Mouse (Mus musculus) fibroblast of lung, adult 2 months (primary cell): Measurements from ENCODE around the gene 4930564D02Rik.

Source experiments
- DNase-seq: peaks from one replicate; pipeline ENCODE4 v3.0.0-alpha.2; 2011; ENCODE audit warnings: low read depth

4930564D02Rik gene

DNA sequence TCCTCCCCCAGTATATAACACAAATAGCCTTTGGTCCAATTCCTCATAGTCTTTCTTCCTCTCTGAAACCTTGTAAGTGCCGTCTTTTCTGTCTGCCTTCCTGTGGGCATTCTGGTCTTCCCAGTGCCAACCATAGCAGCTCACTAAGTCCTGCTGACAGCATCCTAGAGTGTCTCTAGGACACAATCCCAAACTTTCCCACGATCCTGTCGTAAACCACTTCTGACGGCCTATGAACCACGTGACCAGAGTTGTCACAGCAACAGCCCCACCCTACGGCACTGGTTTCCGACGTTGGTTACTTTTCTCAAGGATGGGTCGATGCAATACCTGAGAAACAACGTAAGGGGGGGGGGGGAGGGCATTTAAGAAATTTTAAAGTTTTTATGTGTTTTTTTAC, at the start of gene 4930564D02Rik:
TSS of gene 4930564D02Rik (plus strand) at position 301 of the 400 bp plus-strand sequence.
- DNase-seq: no peak

DNA sequence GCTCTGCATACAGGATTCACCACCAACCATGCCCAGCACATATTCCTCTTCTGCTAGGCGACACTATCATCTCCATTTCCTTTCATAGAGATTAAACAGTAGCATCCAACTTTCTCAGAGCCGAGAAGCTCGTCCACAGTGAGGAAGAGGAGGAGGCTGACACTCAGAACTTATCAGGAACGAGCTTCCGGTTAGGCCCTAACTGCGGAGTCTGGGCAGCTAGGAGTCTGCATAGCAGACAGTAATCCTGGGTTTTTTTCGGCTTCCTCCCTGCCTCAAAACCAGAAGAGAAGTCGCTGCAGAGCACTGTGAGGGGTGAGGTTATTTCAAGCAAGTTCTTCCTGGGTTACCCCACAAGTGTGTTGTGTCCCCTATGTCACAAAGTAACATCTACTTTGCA, 49.3 kb upstream of the 4930564D02Rik start:
- DNase-seq: no peak

DNA sequence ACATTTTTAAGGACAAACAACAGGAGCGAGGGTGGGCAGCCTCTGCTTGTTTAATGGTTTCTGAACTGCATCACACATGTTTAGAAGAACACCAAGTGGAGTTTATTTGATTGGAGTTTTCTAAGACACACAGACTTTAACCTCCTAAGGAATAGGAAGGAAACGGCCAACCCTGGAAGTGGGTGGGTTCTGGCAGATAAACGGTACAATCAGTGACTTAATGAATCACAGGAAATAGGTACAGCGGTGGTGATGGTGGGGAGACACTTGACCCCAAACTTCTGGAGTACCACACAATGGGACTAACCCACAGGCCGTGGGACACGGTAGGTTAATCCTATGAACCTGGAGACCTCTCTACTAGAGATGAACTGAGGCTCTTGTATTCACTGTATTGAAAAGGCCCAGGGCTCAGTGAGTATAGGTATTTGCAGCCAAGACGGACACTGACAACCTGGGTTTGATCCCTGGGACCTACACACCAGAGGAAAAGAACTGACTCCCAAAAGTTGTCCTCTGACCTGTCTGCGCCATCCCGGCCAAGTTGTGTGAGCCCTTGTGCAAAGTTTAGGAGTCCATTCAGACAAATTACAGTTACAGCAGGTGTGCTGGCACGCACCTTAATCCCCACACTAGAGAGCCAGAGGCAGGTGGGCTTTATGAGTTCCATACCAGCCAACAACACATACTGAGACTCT, 48.4 kb upstream of the 4930564D02Rik start:
- no peak for DNase-seq

DNA sequence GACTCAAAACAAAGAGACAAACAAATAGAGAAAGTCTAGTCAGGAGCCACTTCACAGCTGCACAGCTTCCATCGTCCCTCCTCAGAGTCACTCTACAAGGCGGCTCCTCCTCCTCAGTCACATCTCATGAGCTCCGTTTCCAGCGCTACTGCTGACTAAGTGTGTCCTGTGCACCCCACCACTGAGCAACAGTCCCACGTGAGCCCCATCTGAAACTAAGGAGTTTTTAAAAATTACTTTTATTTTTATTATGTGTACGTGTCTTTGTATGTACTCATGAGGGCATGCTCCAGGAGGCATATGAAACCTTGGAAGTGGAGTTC, 47.9 kb upstream of the 4930564D02Rik start:
- DNase-seq: no peak

DNA sequence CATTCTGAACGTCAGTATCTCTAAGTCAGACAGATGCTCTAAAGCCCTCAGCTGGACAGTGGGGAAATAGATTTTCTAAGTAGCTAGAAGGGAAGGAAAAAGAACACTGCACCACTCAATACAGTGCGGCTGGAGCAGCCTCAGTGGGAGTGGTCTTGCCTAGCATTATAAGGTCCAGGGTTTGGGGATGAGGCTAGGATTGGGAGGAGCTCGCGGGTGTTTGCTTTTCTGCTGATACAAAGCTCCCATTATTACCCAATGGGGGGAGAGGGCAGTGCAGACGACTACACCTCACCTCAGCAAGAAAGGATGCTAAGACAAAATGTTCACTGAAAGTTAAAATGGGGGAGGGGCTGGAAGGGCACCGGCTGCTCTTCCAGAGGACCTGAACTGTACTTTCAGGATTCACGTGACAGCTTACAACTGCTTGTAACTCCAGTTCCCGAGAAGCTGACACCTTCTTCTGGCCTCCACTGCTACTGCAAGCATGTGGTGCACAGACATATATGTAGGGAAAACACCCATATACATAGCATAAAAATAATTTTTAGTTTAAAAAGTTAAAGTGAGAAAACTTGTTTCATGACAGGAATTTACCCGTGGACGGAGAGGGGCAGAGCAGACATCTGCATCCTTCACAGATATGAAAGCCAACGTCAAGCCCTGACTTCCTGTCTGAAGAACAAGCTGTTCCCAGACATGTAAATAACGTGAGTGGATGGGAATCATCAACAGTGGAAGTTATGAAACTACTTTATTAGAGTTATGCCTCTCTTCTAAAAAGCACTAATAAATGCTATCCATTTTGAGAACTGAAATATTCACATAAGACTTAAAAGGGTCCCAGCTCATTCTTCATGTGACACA, 46.6 kb upstream of the 4930564D02Rik start:
- DNase-seq: no peak

DNA sequence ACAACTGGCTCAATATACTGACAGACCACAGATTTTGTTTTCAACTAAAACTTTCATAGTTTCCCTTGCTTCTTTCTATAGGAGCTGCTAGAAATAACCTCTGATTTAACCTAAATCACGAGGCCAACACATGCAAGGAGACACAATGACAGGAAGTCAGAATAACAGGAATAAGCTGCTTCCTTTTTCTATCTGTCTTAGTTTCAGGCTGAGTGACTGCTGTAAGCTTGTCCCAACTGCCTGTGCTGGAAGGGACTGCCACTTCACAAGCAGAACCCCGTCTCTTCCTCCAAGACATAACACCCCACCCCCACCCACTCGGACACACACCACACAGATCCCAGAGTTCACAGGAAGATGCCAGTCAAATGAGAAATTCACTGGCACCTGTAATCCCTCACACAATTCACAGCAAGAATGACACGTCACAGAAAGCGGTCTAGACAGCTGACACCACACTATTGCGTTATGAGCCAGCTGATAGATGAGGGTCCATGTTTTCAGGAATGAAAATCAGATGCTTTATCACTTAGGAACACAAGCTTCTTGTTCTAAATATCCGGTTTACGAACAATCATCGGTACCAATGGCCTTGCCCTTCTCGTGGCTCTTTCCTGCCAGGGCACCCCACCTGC, 43.2 kb upstream of the 4930564D02Rik start:
- no peak for DNase-seq

DNA sequence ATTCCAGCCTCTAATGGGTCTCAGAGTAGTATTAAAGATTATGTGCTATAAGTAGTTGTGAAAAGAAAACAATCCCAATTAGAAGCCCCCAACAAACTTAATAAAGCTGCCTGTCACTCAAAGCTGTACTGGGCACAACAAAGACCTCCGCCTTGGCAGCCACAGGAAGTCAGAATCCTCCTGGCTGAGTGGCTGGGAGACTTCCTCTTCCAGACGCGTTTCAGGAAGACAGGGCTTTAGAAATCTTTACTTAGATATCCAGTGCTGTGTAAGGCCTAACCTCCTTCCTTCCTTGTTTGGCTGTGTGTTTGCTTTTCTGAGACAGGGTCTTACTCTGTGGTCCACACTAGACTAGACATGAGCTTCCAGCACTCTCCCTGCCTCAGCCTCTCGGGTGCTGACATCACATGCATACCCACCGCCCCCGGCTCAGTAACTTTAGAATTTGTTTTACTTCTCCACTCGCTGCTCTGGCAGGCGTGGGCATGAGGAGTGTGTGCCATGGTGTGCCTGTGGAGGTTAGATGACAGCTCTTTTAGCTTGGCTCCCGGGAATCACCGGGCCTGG, 30.3 kb upstream of the 4930564D02Rik start:
- DNase-seq: no peak

DNA sequence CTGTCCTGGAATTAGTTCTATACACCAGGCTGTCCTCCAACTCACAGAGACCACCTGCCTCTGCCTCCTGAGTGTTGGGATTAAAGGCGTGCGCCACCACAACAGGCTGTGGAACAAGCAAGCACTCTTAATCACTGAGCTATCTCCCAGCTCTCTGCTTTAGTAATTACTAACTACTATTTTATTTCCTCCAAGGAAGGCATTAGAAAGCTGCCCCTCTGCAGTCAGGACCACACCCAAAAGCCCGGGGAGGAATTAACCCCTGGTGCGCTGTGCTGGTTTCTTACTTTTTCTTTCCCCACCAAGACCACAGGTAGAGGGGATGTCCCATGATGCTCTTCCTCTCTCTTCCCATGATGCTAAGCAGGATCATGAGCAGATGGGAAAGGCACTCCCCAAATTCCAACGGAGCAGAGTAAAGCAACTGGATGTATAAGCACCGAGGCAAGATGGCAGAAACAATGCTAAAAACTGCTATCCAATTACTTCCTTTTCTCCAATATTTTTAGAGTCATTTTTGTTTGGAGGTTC, 29.3 kb upstream of the 4930564D02Rik start:
- DNase-seq: no peak

DNA sequence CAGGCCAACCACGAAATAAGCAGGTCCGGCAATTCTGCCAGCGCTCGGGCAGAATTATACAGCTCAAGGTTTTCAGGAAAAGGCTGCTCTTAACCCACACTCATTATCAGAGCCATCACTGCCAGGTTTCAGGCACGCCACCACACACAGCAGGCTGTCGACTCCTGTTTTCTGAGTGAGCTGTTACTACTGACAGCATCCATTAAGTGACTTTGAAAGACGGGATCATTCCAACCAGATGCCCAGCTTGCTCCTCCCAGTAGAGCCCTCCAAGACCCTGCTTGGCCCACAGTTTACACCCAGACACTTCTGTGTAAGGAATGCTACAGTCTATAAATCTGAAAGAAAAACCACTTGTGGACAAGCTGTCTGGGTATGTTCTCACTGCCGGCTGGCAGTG, 26.6 kb upstream of the 4930564D02Rik start:
- no peak for DNase-seq

DNA sequence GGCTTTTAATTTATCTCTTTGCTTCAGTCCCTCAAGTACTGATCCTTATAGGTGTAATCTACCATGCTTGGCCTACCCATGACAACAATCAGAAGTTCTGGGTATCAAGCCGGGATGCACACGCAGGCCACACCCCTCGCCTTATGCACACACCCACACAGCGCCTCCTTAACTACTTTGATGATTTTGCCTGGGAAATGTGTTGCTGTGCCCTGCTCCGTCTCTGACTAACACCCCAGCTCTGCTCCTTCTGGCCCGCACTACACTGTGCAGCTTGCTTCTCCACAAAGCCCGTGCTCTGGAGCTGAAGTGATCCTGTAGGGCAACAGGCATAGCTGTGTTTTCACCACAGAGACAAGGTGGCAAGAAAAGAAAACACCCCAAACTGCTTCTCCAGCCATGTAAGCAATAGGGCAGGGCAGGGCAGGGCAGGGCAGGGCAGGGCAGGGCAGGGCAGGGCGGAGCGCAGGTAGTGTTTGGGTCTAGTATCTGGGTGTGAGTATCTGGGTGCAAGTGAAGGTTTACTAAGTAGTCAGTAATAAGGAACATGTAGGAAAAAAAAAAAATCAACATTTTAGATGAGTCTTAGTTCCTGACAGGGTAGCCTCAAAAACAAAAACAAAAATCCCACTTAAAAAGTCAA, 25.5 kb upstream of the 4930564D02Rik start:
- no peak for DNase-seq

DNA sequence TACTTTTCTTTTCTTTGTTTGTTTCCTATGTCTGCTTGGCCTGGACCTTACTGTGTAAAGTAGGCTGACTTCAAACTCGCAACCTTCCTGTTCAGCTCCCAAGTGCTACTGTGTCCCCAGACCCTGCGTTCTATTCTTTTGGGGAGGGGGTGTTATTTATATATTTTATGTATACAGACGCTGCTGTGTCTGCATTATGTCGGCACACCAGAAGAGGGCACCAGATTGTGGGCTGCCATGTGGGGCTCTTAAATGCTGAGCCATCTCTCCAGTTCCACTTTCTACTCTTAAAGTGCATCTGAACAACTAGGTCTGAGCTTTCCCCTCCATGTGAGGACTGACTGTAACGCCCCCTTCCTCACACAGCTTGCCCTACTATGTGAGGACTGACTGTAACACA, 22.9 kb upstream of the 4930564D02Rik start:
- no peak for DNase-seq

DNA sequence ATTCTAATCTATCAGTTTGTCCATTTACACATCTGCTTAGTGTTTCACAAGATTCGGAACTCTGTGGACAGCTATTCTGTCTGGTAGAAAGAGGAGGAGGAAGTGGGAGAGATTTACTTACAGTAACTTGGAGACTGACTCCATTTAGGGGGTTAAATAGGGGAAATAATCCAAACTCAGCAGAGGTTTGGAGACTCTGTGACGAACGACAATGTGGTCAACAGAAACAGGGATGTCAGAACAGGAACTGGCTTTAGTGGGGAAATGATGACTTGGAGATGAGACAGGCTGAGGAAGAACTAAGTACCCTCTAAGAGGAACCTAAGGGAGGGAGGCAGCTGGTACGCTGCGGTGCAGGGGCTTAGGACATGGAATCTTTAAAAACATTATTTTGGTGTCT, 19.8 kb upstream of the 4930564D02Rik start:
- no peak for DNase-seq

DNA sequence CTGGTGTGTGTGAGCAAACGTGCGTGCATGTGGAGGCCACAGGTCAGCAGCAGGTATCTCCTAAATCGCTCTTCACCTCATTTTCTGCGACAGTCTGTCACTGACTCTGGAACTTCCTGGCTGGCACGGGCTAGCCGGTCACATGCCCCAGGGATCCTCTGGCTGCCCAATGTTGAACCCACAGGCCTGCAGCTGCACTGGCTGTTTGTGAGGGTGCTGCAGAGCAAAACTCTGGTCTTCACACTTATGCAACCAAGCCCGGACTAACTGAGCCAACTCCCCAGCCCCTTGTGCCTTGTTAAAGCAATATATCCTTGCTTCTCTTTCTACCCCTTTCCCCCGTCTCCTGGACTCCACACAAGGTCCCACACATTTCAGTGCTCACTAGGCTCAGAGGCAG, 19.0 kb upstream of the 4930564D02Rik start:
- DNase-seq: no peak

DNA sequence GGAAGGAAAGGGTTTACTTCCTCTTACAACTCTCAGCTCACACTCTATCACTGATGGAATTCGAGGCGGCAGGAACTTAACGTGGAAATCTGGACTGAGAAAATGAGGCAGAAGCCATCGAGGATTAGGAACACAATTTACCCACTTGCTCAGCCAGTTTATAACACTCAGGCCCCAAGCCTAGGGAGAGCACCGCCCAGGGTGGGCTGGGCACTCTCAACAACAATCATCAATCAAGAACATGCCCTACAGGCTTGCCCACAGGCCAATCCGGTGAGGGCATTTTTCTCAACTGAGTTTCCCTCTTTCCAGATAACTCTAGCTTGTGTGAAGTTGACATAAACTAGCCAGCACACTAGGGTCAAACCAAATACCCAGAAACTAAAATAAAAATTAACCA, 16.8 kb upstream of the 4930564D02Rik start:
- no peak for DNase-seq

DNA sequence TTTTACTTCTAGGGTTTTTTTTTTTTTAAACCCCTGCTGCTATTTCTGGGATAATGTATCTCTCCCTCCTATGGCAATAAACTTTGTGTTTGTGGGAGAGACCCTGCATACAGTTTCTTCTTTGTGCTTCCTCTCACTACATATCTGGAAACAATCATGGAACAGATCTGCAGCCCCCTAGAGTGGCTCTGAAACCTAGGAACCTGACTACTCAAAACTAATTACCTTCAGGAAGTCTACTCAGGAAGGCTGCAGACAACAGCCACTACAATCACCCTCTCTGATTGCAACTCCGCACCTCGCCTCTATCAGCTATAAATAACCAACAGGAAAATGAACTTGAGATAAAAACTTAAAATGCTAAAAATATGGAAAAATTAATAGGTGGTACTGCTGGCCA, 15.5 kb upstream of the 4930564D02Rik start:
- DNase-seq: no peak

DNA sequence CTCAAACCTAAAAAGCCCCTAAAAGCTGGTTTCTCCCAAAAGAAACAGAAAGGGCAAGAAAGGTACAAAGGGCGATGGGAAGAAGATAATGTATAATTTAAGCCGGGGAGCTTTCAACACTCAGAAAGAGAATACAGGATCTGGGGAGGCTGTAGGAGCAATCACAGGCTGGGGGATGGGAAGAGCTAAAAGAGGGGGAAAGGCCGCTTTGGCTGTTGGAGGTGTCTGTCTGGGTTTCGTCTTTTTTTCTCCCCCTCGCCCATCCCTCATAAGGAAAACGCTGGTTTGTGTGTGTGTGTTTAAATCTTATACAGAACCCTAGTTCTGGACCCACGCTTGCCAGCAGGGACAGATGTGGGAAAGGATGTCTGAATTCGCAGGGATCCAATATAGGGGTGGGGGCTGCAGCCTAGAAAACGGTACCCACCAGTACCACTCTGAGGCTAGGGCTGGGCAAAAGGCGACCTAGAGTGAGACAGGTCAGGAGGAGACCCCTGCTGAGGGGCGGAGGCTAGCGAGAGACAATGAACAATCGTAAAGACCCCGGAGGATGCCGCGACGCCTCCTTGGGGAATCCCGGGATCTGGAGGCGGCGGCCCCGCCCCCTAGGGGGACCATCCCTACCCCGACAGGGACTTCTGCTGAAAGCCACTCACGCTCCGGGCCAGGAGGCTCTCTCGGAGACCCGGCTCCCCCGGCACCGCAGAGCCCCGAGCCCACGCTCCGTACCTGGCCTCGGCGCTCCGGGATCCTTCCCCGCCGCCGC, 14.3 kb upstream of the 4930564D02Rik start:
- no peak for DNase-seq

DNA sequence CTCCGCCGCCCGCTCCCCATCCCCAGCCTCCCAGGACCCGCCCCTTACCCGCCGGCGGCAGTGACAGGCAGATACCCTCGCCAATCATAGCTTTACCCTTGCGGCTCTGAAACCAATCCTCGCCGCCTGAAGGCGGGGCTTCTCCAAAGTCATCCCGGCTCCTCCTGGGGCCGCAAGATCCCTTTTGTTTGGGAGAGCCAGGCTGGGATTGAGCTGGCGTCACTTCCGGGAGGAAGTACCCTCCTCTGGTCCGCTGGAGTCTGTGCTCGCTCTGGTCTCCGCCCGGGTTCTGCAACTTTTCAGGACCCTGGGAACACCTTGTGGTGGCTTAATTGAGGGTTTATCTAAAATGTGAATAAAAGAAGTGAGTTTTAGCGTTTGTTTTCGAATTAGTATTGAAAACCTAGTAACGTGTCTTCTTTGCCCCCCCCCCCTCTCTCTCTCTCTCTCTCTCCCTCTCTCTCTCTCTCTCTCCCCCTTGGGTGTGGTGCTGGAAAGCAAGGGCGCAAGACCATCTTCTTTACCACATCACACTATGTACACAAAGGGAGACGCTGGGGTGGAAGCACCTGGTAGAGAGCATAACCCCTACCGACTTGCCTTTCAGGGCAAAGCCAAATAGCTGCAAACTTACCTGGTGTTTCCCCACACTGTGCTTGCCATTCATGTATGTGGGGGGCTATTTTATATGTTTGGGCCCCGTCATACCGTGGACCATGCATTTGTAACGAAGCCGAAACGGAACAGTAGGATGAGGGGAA, 13.5 kb upstream of the 4930564D02Rik start, which contains the start of gene Cttnbp2nl:
TSS of gene Cttnbp2nl (minus strand) at position 210 of the 761 bp plus-strand sequence.
- peak; percentile 93 for DNase-seq

DNA sequence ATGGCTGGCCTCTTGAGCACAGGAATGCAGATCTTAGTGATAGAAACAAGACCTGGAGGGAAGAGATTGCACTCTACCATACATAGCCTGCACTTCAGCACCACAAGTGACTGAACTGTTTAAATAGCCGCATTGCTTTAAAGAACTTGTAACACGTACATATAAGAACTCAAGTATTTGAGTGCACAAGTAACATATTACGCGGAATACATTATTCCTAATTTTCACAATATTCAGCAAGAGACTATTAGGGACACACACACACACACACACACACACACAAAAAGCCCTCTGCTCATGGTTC, 13.0 kb upstream of the 4930564D02Rik start:
- no peak for DNase-seq

DNA sequence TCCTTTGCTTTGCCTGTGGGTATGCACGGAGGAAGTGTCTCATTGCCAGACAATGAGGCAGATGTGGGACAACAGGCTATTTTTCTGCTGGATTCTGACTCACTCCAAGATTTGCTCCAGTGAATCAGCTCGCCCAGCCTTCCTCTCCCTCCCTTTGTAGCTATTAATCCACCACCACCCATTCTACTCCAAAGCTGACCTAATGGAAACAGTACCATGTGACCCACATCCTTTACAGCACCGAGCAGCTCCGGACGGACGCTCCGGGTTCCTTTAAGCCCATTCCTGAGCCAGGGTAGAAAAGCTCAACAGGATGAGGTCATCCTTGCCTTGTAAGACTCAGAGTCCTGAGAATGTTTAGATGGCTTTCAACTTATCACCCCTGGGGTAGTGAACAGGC, 11.7 kb upstream of the 4930564D02Rik start:
- peak; percentile 95 for DNase-seq

DNA sequence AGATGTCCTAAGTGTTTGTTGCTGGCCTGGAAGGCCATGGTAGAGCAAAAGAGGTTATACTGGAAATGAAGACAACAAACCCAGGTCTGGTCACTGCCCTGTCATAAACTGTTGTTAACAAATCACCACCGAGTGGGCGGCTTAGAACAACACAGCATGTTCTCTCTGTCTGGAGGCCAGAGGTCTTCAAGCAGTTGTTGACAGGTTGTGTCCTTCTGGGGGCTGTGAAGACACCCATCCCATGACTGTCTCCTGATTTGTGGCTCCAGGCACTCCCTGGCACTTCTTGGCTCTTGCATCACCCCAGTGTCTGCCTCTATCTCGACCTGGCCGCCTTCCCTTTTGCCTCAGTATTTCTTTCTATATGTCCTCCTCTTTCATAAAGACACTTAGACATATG, 11.0 kb upstream of the 4930564D02Rik start:
- no peak for DNase-seq
